Mouse (Mus musculus): ENCODE data around the gene Tbx18. TPM values are rescaled to one million over a fixed set of nuclear protein-coding genes. Genes with fewer than 3 reads are reported as not detected.

Gene Tbx18
- polyA plus RNA-seq, 1 experiment from 2014 or later: 13.5 TPM

GRCm38 (mm10) chr9:87682247-87682646 is 48.8 kb downstream of the Tbx18 start:
- no peak for DNase-seq (ENCODE audit: low spot score)
- H3K27ac ChIP-seq: no peak overlapping the region
- 71% methylated on average over 11 of the region's 11 CpGs for WGBS

More at GRCm38 (mm10) chr9:87682247-87682646, 48.8 kb downstream of the Tbx18 start:
- Histone ChIP-seq H3K27me3 (ENCODE audit: insufficient read depth, poor library complexity, severe bottlenecking) (no peaks in the 10 kb centered on the region), H3K4me3 (no peak overlapping the region), H3K4me1 (peaks cover 12% of the 10 kb centered on the region; the same call in 1 of the 2 replicates), H3K9me3 (no peaks in the 10 kb centered on the region), H3K36me3 (no peaks in the 10 kb centered on the region)

Data from heart, embryonic 10.5 days (tissue).